Mouse (Mus musculus) cortical plate, adult 2 months (tissue): ENCODE results near the gene Fam214b.

Source experiments
- CTCF ChIP-seq: fragments of 200-500 bp; IDR thresholded peaks from 2 replicates; pipeline ENCODE4 v1.5.1; 2011; ENCODE audit warnings: mild to moderate bottlenecking, control low read depth, low read length; ENCODE audit not compliant: insufficient read depth; ENCODE audit errors: extremely low read depth
- POLR2A ChIP-seq: fragments of 200-500 bp; IDR thresholded peaks from 2 replicates; pipeline ENCODE4 v1.6.1; 2011; ENCODE audit warnings: mild to moderate bottlenecking, low read length, control low read depth; ENCODE audit not compliant: insufficient read depth; ENCODE audit errors: extremely low read depth

DNA sequence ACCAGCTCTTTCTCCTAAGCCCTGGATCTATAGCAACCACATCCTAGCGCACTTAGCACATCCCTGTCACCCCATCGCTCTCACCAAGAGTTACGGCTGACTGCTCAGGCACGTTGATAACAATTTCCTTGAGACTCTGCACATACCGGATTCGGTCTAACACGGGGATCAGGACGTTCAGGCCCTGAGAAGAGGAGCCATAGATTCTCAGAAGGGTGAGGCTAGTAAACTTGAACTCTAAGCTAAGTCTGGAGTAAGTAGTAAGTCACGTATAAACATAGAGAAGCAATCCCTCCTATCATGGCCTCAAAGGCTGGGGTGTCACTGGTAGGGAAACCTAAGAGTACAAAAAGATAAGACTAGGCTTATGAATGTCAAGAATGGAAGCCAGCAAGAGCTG, 15.7 kb downstream of the Fam214b start:
- no peak for TF ChIP-seq CTCF
- no peak for TF ChIP-seq POLR2A
